Mouse (Mus musculus) kidney, postnatal 0 days (tissue): Measurements from ENCODE around the gene Lrrc75a. TPM values are rescaled to one million over a fixed set of nuclear protein-coding genes. Genes with fewer than 3 reads are reported as not detected.
"Not testable (repeated sequence)": the region's sequence is repeated elsewhere in the genome, so short reads cannot be mapped to it uniquely, and the experiment has no call there.

Source experiments
- ATAC-seq: fragments of 200-750 bp; cut with Nextera tagmentation; replicated peaks from 2 replicates; pipeline ENCODE4 v1.8.0; 2017; ENCODE audit warnings: low read depth, moderate number of reproducible peaks, moderate TSS enrichment, moderate library complexity; ENCODE audit not compliant: low FRiP score
- DNase-seq: peaks from one replicate; pipeline ENCODE4 v3.0.0-alpha.2; 2016; ENCODE audit warnings: low spot score
- H3K27ac ChIP-seq: fragments of 300-500 bp; sonication (generic); 2 replicates; pipeline ENCODE4 v1.5.1; 2014; ENCODE audit warnings: mild to moderate bottlenecking
- H3K27me3 ChIP-seq: fragments of 300-500 bp; sonication (generic); 2 replicates; pipeline ENCODE4 v1.6.1; 2014; ENCODE audit warnings: low read length, mixed read lengths; ENCODE audit not compliant: insufficient read depth
- H3K36me3 ChIP-seq: fragments of 300-500 bp; sonication (generic); 2 replicates; pipeline ENCODE4 v1.6.1; 2014; ENCODE audit warnings: low read length, mixed read lengths; ENCODE audit not compliant: insufficient read depth
- H3K4me1 ChIP-seq: fragments of 300-500 bp; sonication (generic); replicated peaks from 2 replicates; pipeline ENCODE4 v1.6.1; 2014; ENCODE audit warnings: antibody characterized with exemption, low read length, mixed read lengths; ENCODE audit not compliant: insufficient read depth
- H3K4me2 ChIP-seq: fragments of 300-500 bp; sonication (generic); 2 replicates; pipeline ENCODE4 v1.6.1; 2014; ENCODE audit warnings: mild to moderate bottlenecking, low read length, moderate library complexity, mixed read lengths
- H3K4me3 ChIP-seq: fragments of 300-500 bp; sonication (generic); replicated peaks from 2 replicates; pipeline ENCODE4 v1.5.1; 2014; ENCODE audit warnings: low read depth, low read length
- H3K9ac ChIP-seq: fragments of 300-500 bp; sonication (generic); 2 replicates; pipeline ENCODE4 v1.6.1; 2014; ENCODE audit warnings: low read depth, low read length
- H3K9me3 ChIP-seq: fragments of 300-500 bp; sonication (generic); replicated peaks from 2 replicates; pipeline ENCODE4 v1.6.1; 2016; ENCODE audit warnings: low read length, inconsistent platforms, mixed read lengths
- CTCF ChIP-seq: IDR thresholded peaks from 2 replicates; pipeline ENCODE4 v1.5.1; 2016; ENCODE audit warnings: antibody characterized with exemption, low read depth, mild to moderate bottlenecking, moderate library complexity
- WGBS: fragments of 180-500 bp; shearing (Covaris S2); extraction: QIAGEN DNeasy Blood & Tissue Kit; methylation state at CpG from one replicate; pipeline ENCODE4 v1.1.7; 2014; 5-methylcytosine and 5-hydroxymethylcytosine counted together
- polyA plus RNA-seq: library from polyadenylated mRNA; unstranded; fragments of >200 nt; fragmentation: Nextera tagmentation; extraction: Ambion mirVana; gene quantifications from 2 replicates; pipeline ENCODE4 v1.2.1, GENCODE M21; 2015

Lrrc75a gene
- polyA plus RNA-seq, 1 experiment from 2014 or later = 14.8 TPM

DNA sequence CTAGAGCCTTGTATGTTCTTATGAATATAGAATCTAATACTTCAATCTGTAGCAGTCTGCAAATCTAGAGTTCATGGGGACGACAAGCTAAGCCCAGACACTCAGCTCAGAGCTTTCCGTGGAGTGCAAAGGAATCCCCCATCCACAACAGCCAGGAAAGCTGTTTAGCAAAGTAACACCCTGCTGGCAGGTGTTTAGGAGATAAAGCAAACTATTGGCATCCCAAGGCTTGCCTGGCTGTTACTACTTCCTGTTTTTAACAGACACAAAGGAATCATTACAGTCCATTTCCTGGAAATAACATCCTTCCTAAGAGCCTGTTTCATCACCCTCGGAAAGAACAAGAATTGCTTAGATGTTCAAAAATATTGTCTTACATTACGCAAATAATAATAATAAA lies 12.6 kb upstream of the Lrrc75a start:
- no peak for TF ChIP-seq CTCF
- Histone ChIP-seq H3K27me3 (no peaks in the 10 kb centered on the region), H3K9ac (no peak overlapping the region), H3K4me1 (no peaks in the 10 kb centered on the region; the same call in 1 of the 2 replicates), H3K36me3 (0 out of 2 replicates have a peak, but pooled peaks cover 10% of the 10 kb centered on the region), H3K27ac (no peak overlapping the region), H3K4me2 (no peak overlapping the region), H3K4me3 (no peak overlapping the region), H3K9me3 (no peaks in the 10 kb centered on the region)
- ATAC-seq (no peak), DNase-seq (no peak)
- WGBS = 59% methylated on average over 4 of the region's 4 CpGs

DNA sequence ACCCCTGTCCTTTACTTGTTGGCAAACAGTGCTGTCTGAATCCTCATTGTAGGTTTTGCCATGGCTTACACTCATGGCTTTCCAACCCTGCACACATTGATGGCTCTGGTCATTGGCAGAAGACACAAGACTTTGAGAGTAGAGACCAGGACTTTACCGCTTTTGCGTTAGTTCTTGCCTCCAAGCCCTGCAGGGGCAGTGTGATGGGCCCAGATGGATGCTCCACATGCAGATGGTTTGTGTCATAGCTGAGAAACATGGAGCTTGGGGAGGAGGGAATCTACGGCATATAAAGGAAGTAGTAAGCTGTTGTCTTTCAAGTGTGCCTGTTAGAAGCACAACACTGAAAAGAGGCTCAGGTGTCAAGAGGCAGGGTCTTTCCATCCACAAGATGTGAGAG lies 3.8 kb upstream of the Lrrc75a start:
- H3K36me3 ChIP-seq = peaks cover 9% of the 10 kb centered on the region; the same call in 1 of the 2 replicates
- no peaks in the 10 kb centered on the region; the same call in 1 of the 2 replicates for H3K4me1 ChIP-seq
- no peaks in the 10 kb centered on the region for H3K9me3 ChIP-seq
- no peak for DNase-seq
- H3K27me3 ChIP-seq = no peaks in the 10 kb centered on the region
- no peak for TF ChIP-seq CTCF
- no peak overlapping the region for H3K27ac ChIP-seq
- WGBS = 84% methylated on average over 3 of the region's 3 CpGs
- no peak overlapping the region for H3K9ac ChIP-seq
- H3K4me2 ChIP-seq = no peak overlapping the region
- no peak overlapping the region for H3K4me3 ChIP-seq
- no peak for ATAC-seq

- no peak for ATAC-seq
- H3K27ac ChIP-seq = no peak overlapping the region
- peaks cover 8% of the 10 kb centered on the region; the same call in 1 of the 2 replicates for H3K36me3 ChIP-seq
- 92% methylated on average over 3 of the region's 3 CpGs for WGBS
- H3K4me1 ChIP-seq = peaks cover 5% of the 10 kb centered on the region
- H3K9me3 ChIP-seq = no peaks in the 10 kb centered on the region
- no peak for DNase-seq
- H3K4me3 ChIP-seq = no peak overlapping the region
- H3K27me3 ChIP-seq = no peaks in the 10 kb centered on the region
- H3K9ac ChIP-seq = no peak overlapping the region
- TF ChIP-seq CTCF = no peak
- no peak overlapping the region for H3K4me2 ChIP-seq
Measured at GRCm38 (mm10) chr11:62651563-62651962, 3.2 kb upstream of the Lrrc75a start.

DNA sequence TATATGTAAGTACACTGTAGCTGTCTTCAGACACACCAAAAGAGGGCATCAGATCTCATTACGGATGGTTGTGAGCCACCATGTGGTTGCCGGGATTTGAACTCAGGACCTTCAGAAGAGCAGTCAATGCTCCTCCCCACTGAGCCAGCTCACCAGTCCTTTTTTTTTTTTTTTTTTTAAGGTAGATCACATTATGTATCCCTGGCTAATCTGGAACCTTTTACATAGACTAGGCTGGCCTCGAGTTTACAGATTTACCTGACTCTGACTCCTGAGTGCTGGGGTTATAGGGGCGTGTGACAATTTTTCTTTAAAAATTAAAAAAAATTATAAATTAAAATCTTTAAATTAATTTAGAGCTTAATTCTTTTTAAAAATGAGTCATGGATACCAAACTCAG lies 1.5 kb upstream of the Lrrc75a start:
- H3K36me3 ChIP-seq, ATAC-seq, H3K4me3 ChIP-seq, H3K9me3 ChIP-seq, H3K9ac ChIP-seq, H3K27ac ChIP-seq, DNase-seq, H3K27me3 ChIP-seq: not testable (repeated sequence)
- WGBS = 81% methylated on average over 4 of the region's 4 CpGs
- peak overlapping the region; percentile 94 for H3K4me2 ChIP-seq
- H3K4me1 ChIP-seq = peaks cover 14% of the 10 kb centered on the region

DNA sequence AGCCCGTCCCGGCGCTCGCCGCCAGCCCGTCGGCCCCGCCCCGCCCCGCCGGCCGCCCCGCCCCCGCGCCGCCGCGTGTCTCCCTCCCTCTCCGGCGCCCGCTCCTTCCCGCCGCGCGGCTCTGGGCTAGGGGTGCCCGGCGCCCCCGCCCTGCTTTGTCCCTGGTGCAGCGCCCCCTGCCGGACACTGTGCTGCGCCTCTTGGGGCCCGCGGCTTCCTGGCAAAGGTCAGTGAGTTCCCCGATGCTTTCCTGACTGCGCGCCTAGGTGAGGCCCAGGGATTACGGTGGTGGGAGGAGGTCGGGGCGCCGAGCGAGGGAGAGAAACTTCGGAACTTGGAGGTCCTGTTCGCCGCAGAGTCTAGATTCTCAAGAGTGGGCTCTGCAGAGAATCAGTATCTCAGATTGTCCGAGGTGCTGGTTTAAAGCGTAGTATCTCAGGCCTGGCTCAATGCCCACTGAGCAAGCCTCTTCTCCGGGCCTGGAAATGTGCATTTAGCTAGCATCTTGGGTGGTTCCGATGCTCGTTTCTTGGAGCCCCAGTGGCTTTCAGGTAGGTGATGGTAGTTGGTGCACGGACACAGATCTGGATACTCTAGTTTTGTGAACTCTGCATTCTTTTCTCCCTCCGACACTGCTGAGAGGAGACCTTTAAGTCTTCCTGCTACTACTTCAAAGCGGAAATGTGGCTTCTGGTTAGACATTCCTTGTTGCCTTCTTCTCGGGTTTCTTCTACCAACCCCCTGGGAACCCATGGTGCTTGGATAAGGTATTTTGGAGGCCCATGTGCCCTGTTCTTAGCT lies 468 bp upstream of the Lrrc75a start, which contains the start of gene Mmgt2:
Gene Mmgt2 (plus strand): TSS at position 74 of the 801 bp plus-strand sequence.
- H3K9ac ChIP-seq = peak within 1 kb of the TSS; percentile 79
- peak; percentile 89 for ATAC-seq
- H3K4me1 ChIP-seq = peaks cover 14% of the 10 kb centered on the region
- H3K9me3 ChIP-seq = no peaks in the 10 kb centered on the region
- H3K4me3 ChIP-seq = peak within 1 kb of the TSS; percentile 77
- peak; percentile 96 for DNase-seq
- H3K27ac ChIP-seq = peak within 1 kb of the TSS; percentile 91
- H3K36me3 ChIP-seq = peaks cover 8% of the 10 kb centered on the region; the same call in 1 of the 2 replicates
- H3K4me2 ChIP-seq = peak within 1 kb of the TSS; percentile 94
- WGBS = 1% methylated on average over 33 of the region's 53 CpGs
- peak; percentile 90 for TF ChIP-seq CTCF
- no peaks in the 10 kb centered on the region for H3K27me3 ChIP-seq

- Histone ChIP-seq H3K9ac (peak overlapping the region; percentile 79; the same call in 1 of the 2 replicates), H3K27me3 (no peaks in the 10 kb centered on the region)
- 42% methylated on average over 7 of the region's 7 CpGs for WGBS
Measured at GRCm38 (mm10) chr11:62646958-62647515, 1.3 kb downstream of the Lrrc75a start.

More at GRCm38 (mm10) chr11:62646958-62647515, 1.3 kb downstream of the Lrrc75a start:
- no peak for TF ChIP-seq CTCF
- H3K36me3 ChIP-seq = 0 out of 2 replicates have a peak, but pooled peaks cover under 1% of the 10 kb centered on the region
- H3K4me3 ChIP-seq = peak overlapping the region; percentile 77
- H3K4me1 ChIP-seq = peaks cover 21% of the 10 kb centered on the region
- no peak for ATAC-seq
- H3K9me3 ChIP-seq = no peaks in the 10 kb centered on the region
- peak; percentile 28 for DNase-seq
- H3K27ac ChIP-seq = peak overlapping the region; percentile 91
- peak overlapping the region; percentile 94 for H3K4me2 ChIP-seq
